Mouse (Mus musculus): Measurements from ENCODE around the gene Kif26b. TPM values are rescaled to one million over a fixed set of nuclear protein-coding genes. Genes with fewer than 3 reads are reported as not detected.

Kif26b gene
- polyA plus RNA-seq, 1 experiment from 2014 or later, result 2.7 TPM

DNA sequence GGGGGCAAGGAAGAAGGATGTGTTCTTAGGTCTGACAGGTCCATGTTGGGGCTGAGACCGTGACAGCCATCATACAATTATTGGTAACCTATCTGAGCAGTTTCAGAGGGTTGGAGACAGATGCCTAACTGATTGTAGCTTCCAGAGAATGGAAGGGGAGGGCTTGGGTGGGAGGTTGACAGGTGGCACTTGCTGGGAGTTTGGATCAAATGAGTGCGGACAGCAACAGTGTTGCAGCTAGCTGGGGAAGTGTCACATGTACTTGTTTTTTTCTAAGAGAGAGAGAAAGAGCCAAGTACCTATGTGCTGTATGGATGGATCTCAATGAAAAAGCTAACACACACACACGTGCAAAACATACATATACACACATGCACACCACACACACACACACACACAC, 291.2 kb downstream of the Kif26b start:
- Histone ChIP-seq H3K4me1 (replicated peaks; ENCODE audit: control insufficient read depth, insufficient read depth, low read length) (no peaks in the 10 kb centered on the region), H3K27me3 (replicated peaks; ENCODE audit: control insufficient read depth, insufficient read depth, low read length) (no peaks in the 10 kb centered on the region), H3K27ac (ENCODE audit: low read depth, low read length) (no peak overlapping the region), H3K4me3 (ENCODE audit: low read depth, low read length) (no peak overlapping the region), H3K36me3 (ENCODE audit: control insufficient read depth, insufficient read depth, low read length) (no peaks in the 10 kb centered on the region), H3K4me2 (no peak overlapping the region), H3K9ac (ENCODE audit: low read depth, low read length) (no peak overlapping the region), H3K9me3 (ENCODE audit: control insufficient read depth, low read length) (no peaks in the 10 kb centered on the region)
- no peak for DNase-seq (ENCODE audit: low spot score)
- 81% methylated on average over 3 of the region's 3 CpGs for WGBS
- no peak for ATAC-seq (replicated peaks; ENCODE audit: low FRiP score)

DNA sequence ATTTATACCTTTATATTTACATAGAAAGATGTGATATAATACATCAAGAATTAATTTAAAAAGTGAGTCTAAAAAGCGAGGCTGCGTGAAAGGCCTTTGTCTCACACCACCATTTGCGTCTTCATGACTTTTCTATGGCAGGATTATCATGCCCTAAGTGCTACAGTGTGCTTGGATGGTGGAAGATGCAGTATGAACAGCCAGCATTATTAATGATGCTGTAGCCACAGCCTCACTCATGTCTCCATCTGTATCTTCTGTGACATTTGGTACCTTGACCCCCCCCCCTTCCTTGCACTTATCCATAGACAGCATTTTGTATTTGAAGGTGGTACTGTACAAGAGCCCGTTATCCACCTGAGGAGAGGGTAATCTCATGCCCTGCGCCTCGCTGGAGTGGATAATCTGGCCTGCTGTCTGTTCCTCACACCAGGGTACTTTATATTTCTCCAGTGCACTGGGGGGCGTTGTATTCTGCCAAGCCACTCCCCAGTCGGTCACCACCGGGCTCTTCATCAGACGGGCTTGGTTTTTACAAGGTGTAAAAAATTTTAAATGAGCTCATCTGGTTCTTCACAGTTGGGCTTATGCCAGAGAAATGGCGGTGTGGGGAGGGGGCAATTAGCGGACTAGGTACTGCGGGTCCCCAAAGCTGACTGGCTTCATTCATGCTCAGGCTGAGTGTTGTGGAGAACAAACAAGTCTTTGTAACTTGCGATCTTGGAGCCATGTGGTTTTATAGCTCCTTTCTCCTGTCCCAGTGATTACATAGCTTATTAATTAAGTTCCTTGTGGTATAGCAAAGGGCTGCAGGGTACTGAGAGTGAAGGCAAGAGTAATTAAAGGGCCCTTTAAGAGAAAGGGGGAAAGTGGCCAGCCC, 291.9 kb downstream of the Kif26b start:
- H3K27me3 ChIP-seq (replicated peaks; ENCODE audit: control insufficient read depth, insufficient read depth, low read length), result no peaks in the 10 kb centered on the region
- ATAC-seq (replicated peaks; ENCODE audit: low FRiP score) (no peak), DNase-seq (ENCODE audit: low spot score) (no peak)
- no peak overlapping the region for H3K9ac ChIP-seq (ENCODE audit: low read depth, low read length)
- no peaks in the 10 kb centered on the region for H3K4me1 ChIP-seq (replicated peaks; ENCODE audit: control insufficient read depth, insufficient read depth, low read length)
- no peaks in the 10 kb centered on the region for H3K9me3 ChIP-seq (ENCODE audit: control insufficient read depth, low read length)
- H3K27ac ChIP-seq (ENCODE audit: low read depth, low read length), result no peak overlapping the region
- H3K4me2 ChIP-seq, result no peak overlapping the region
- no peaks in the 10 kb centered on the region for H3K36me3 ChIP-seq (ENCODE audit: control insufficient read depth, insufficient read depth, low read length)
- 85% methylated on average over 14 of the region's 14 CpGs for WGBS
- no peak overlapping the region for H3K4me3 ChIP-seq (ENCODE audit: low read depth, low read length)

DNA sequence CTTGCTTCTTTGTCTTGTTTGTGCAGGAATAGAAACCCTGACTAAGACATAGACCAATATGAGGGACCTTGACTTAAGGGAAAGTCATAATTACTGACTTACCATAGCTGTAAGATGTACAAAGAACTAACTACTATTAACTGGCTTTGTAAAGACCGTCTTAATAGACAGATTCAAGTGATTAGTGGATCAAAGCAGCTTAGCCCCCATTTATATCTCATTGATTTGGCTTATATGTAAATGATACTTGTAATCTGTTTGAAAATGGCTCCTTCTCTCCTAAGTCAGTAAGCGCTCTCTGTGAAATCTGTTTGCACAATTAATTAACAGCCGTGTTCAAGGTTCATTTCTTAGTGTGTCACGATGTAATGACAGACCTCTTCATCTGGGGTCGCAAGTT, 295.9 kb downstream of the Kif26b start:
- Histone ChIP-seq H3K4me3 (ENCODE audit: low read depth, low read length) (no peak overlapping the region), H3K4me1 (replicated peaks; ENCODE audit: control insufficient read depth, insufficient read depth, low read length) (no peaks in the 10 kb centered on the region), H3K9me3 (ENCODE audit: control insufficient read depth, low read length) (no peaks in the 10 kb centered on the region), H3K4me2 (no peak overlapping the region), H3K27me3 (replicated peaks; ENCODE audit: control insufficient read depth, insufficient read depth, low read length) (no peaks in the 10 kb centered on the region), H3K27ac (ENCODE audit: low read depth, low read length) (no peak overlapping the region), H3K36me3 (ENCODE audit: control insufficient read depth, insufficient read depth, low read length) (no peaks in the 10 kb centered on the region), H3K9ac (ENCODE audit: low read depth, low read length) (no peak overlapping the region)
- DNase-seq (ENCODE audit: low spot score) (no peak), ATAC-seq (replicated peaks; ENCODE audit: low FRiP score) (no peak)
- WGBS, result 82% methylated on average over 5 of the region's 5 CpGs

DNA sequence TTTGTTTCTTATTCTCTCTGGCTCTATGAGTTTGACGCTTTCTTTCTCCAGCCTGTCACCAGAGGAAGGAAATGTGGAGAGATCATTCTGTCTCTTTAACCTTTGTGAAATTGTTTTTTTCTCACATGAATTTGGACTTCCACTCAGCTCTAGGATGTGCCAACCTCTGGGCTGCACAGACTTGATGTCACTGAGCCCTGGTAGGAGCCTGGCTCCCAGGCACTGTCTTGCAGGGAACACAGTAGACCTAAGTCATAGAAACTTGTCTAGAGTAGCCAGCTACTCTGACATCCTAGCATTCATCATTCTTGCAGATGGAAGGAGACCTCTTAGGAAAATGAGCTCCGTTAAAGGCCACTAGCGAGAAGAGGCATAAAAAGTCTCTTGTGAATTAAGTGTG, 298.3 kb downstream of the Kif26b start:
- no peak overlapping the region for H3K4me2 ChIP-seq
- ATAC-seq (replicated peaks; ENCODE audit: low FRiP score) (no peak), DNase-seq (ENCODE audit: low spot score) (no peak)
- H3K27me3 ChIP-seq (replicated peaks; ENCODE audit: control insufficient read depth, insufficient read depth, low read length), result no peaks in the 10 kb centered on the region
- 79% methylated on average over 3 of the region's 3 CpGs for WGBS
- no peak overlapping the region for H3K9ac ChIP-seq (ENCODE audit: low read depth, low read length)
- H3K4me1 ChIP-seq (replicated peaks; ENCODE audit: control insufficient read depth, insufficient read depth, low read length), result no peaks in the 10 kb centered on the region
- H3K27ac ChIP-seq (ENCODE audit: low read depth, low read length), result no peak overlapping the region
- H3K4me3 ChIP-seq (ENCODE audit: low read depth, low read length), result no peak overlapping the region
- no peaks in the 10 kb centered on the region for H3K36me3 ChIP-seq (ENCODE audit: control insufficient read depth, insufficient read depth, low read length)
- H3K9me3 ChIP-seq (ENCODE audit: control insufficient read depth, low read length), result no peaks in the 10 kb centered on the region

DNA sequence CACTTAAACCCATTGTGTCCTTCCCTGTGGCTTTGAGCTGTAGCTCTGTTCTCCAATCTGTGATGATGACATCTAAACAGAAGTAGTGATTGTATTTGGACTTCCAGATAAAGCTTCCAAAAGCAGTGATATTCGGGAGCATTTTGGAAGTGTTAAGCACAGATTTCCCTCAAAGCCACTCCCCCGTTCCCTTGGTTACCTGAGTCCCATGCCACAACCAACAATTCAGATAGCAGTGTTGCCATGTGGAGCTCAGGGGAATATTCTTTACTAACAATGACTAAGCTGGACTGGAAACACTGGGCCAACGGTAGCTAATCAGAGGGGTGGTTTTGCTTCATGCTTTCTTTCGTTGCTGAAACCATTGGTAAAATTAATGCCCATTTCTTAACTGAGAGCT, 300.5 kb downstream of the Kif26b start:
- Histone ChIP-seq H3K27ac (ENCODE audit: low read depth, low read length) (no peak overlapping the region), H3K4me1 (replicated peaks; ENCODE audit: control insufficient read depth, insufficient read depth, low read length) (no peaks in the 10 kb centered on the region), H3K4me2 (no peak overlapping the region), H3K4me3 (ENCODE audit: low read depth, low read length) (no peak overlapping the region), H3K9me3 (ENCODE audit: control insufficient read depth, low read length) (no peaks in the 10 kb centered on the region), H3K27me3 (replicated peaks; ENCODE audit: control insufficient read depth, insufficient read depth, low read length) (no peaks in the 10 kb centered on the region), H3K9ac (ENCODE audit: low read depth, low read length) (no peak overlapping the region), H3K36me3 (ENCODE audit: control insufficient read depth, insufficient read depth, low read length) (no peaks in the 10 kb centered on the region)
- WGBS, result 81% methylated on average over 4 of the region's 4 CpGs
- DNase-seq (ENCODE audit: low spot score) (no peak), ATAC-seq (replicated peaks; ENCODE audit: low FRiP score) (no peak)

DNA sequence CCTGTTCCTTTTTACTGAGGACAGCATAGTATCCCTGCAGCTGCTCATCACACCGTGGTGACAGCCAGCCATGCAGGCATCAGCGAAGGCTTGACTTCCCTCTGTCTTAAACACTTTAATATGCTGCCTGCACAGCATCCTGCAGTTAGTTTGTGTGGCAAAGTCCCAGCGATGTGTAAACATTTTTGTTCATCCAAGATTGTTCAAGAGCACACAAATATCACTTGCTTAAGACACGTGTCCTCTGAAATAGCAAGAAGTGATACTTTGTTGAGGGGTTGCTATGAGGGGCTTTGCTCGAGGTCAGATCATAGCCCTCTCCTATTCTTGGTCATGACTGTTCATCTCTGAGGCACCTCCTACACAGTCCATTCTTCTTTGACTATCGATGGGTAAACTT, 303.6 kb downstream of the Kif26b start:
- H3K36me3 ChIP-seq (ENCODE audit: control insufficient read depth, insufficient read depth, low read length), result no peaks in the 10 kb centered on the region
- H3K4me3 ChIP-seq (ENCODE audit: low read depth, low read length), result no peak overlapping the region
- ATAC-seq (replicated peaks; ENCODE audit: low FRiP score) (no peak), DNase-seq (ENCODE audit: low spot score) (no peak)
- no peaks in the 10 kb centered on the region for H3K4me1 ChIP-seq (replicated peaks; ENCODE audit: control insufficient read depth, insufficient read depth, low read length)
- no peaks in the 10 kb centered on the region for H3K9me3 ChIP-seq (ENCODE audit: control insufficient read depth, low read length)
- no peak overlapping the region for H3K4me2 ChIP-seq
- no peak overlapping the region for H3K9ac ChIP-seq (ENCODE audit: low read depth, low read length)
- 72% methylated on average over 6 of the region's 6 CpGs for WGBS
- H3K27me3 ChIP-seq (replicated peaks; ENCODE audit: control insufficient read depth, insufficient read depth, low read length), result no peaks in the 10 kb centered on the region
- no peak overlapping the region for H3K27ac ChIP-seq (ENCODE audit: low read depth, low read length)

DNA sequence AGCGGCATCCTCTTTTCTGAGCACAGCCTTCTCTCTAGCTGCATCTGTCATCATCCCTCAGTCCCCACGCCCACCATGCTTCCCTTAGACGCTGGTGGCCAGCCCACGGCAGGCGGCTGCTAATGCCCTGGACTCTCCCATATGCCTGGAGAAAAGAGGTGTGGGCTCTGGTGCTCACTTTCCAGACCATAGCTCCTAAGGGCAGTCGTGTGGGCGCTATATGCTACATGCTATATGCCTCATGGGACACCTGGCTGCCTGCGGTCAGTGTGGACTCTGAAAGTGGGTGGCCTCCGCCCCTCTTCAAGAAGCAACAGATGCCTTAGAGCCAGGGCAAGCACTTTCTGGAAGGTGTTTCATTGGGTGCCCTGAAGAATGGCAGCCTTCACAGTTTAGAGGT, 306.9 kb downstream of the Kif26b start:
- no peak overlapping the region for H3K27ac ChIP-seq (ENCODE audit: low read depth, low read length)
- H3K9me3 ChIP-seq (ENCODE audit: control insufficient read depth, low read length), result no peaks in the 10 kb centered on the region
- DNase-seq (ENCODE audit: low spot score), result no peak
- H3K9ac ChIP-seq (ENCODE audit: low read depth, low read length), result no peak overlapping the region
- no peak for ATAC-seq (replicated peaks; ENCODE audit: low FRiP score)
- 76% methylated on average over 9 of the region's 9 CpGs for WGBS
- no peaks in the 10 kb centered on the region for H3K4me1 ChIP-seq (replicated peaks; ENCODE audit: control insufficient read depth, insufficient read depth, low read length)
- H3K36me3 ChIP-seq (ENCODE audit: control insufficient read depth, insufficient read depth, low read length), result no peaks in the 10 kb centered on the region
- no peak overlapping the region for H3K4me2 ChIP-seq
- no peaks in the 10 kb centered on the region; the same call in 1 of the 2 replicates for H3K27me3 ChIP-seq (replicated peaks; ENCODE audit: control insufficient read depth, insufficient read depth, low read length)
- H3K4me3 ChIP-seq (ENCODE audit: low read depth, low read length), result no peak overlapping the region

DNA sequence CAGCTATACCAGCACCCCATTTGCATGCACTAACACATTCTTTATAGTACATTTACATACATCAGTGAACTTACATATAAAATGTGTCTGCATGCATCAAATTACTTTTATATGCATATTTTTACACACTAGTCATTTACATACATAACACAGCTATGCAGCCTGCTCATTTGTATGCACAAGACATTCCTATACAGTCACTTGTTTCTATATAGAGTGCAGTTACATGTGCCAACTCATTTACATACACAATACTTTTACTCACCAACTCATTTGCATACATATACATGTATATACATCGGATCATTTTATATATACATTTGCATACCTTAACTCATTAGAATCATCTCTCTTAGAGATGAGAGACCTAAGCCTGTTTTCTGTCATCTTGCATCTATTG, 308.1 kb downstream of the Kif26b start:
- no peaks in the 10 kb centered on the region for H3K36me3 ChIP-seq (ENCODE audit: control insufficient read depth, insufficient read depth, low read length)
- no peak for DNase-seq (ENCODE audit: low spot score)
- no peak overlapping the region for H3K9ac ChIP-seq (ENCODE audit: low read depth, low read length)
- no peak overlapping the region for H3K4me2 ChIP-seq
- WGBS, result 81% methylated on average over 1 of the region's 1 CpGs
- H3K4me1 ChIP-seq (replicated peaks; ENCODE audit: control insufficient read depth, insufficient read depth, low read length), result no peaks in the 10 kb centered on the region
- H3K9me3 ChIP-seq (ENCODE audit: control insufficient read depth, low read length), result no peaks in the 10 kb centered on the region
- no peak overlapping the region for H3K4me3 ChIP-seq (ENCODE audit: low read depth, low read length)
- H3K27ac ChIP-seq (ENCODE audit: low read depth, low read length), result no peak overlapping the region
- H3K27me3 ChIP-seq (replicated peaks; ENCODE audit: control insufficient read depth, insufficient read depth, low read length), result no peaks in the 10 kb centered on the region; the same call in 1 of the 2 replicates
- ATAC-seq (replicated peaks; ENCODE audit: low FRiP score), result no peak

DNA sequence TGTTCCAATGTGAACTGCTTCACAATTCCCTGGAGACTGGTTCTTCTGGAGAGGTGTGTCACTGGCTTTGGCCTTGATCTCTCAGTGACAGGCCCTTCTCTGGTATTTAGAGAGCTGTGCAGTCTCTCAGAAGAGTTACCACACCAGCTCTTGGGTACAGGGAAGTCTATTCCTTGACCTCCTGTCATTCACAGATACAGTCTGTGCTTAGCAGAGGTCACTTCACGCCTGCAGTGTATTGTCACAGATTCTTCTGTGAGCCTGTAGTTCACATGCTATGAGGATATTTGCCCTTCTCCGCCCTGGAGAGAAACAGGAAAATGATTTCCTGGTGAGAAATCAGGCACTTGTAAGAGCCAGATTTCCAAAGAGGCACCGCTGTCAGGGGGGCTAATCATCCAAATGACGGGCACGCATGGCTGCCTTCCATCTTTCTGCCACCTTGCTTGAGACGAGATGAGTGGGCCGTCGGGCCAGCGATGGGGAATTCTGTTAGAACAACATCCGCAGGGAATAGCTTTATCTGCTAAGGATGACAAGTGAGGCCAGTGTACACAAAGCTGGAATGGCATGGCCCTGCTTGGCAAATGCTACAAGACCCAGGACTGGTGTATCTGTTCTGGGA, 309.9 kb downstream of the Kif26b start:
- no peak overlapping the region for H3K27ac ChIP-seq (ENCODE audit: low read depth, low read length)
- no peak overlapping the region for H3K4me2 ChIP-seq
- no peak for ATAC-seq (replicated peaks; ENCODE audit: low FRiP score)
- H3K9ac ChIP-seq (ENCODE audit: low read depth, low read length), result no peak overlapping the region
- no peak for DNase-seq (ENCODE audit: low spot score)
- no peaks in the 10 kb centered on the region for H3K9me3 ChIP-seq (ENCODE audit: control insufficient read depth, low read length)
- H3K4me1 ChIP-seq (replicated peaks; ENCODE audit: control insufficient read depth, insufficient read depth, low read length), result no peaks in the 10 kb centered on the region
- WGBS, result 75% methylated on average over 10 of the region's 10 CpGs
- no peak overlapping the region for H3K4me3 ChIP-seq (ENCODE audit: low read depth, low read length)
- H3K36me3 ChIP-seq (ENCODE audit: control insufficient read depth, insufficient read depth, low read length), result no peaks in the 10 kb centered on the region
- no peaks in the 10 kb centered on the region; the same call in 1 of the 2 replicates for H3K27me3 ChIP-seq (replicated peaks; ENCODE audit: control insufficient read depth, insufficient read depth, low read length)

Measured in liver, embryonic 11.5 days (tissue).